Mouse (Mus musculus) adipocyte (in vitro differentiated cells): ENCODE results near the gene Agap1.

Experiments used
- DNase-seq: peaks from one replicate; pipeline ENCODE4 v3.0.0-alpha.2; 2016; ENCODE audit warnings: low spot score

Agap1 gene

DNA sequence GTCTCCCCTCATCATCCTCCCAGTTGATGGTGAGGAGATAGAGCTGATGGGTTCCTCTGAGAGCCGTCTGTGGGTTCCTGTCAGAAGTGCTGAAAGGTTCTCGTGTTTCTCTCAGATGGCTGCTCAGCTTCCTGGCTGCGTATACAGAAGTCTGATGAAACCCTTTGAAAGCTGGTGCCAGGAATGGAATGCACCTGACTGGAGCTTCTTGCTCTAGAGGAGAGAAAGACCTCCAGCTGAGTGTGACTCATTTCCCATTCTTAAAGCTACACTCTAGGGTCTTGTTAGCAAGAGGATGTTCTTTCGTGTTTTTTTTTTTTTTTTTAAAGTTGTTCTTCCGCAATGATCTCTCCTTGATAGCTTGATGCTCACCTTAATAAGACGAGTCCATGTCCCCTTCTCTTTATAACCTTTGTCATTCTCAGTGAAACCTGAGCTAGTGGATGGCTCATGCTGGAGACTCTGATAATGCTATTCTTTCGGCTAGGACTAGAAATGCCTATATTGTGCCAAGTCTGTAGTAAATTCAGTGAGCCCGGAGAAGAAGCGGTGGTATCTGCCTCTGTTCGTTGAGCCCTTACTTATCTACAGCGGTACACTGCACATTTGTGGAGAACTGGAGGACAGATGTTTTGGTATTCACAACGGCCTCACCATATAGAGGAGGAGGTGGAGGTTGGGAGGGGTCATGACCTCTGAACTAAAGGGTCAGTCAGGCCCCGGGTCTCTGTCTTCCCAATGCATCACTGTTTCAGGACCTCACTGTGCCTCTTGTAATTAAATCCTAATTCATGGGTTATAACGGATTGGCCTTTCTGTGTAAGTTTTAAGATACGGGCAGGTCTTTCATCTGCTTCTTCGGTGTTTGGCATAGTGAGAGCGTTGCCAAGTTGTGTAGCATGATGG is 2.8 kb downstream of the Agap1 start:
- no peak for DNase-seq

DNA sequence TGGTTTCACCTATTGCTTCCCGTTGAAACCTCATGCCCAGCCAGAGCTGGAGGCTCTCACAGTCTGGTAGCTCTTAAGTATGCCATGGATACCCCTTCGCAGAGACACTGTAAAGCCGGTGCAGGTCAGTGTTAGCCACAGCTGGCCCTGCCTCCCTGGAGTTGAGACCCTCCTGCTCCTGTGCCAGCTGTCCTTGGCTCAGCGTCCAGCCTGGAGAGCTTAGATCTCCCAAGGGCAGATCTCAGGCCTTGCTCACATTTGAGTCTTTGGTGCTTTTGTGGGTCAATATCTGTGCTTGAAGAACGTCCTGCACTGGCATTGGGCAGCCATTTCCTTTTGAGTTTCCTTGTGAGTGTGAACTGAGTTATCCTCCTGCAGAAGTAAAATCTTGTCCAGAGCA is 7.3 kb downstream of the Agap1 start:
- DNase-seq: no peak

- peak; percentile 34 for DNase-seq
Measured at GRCm38 (mm10) chr1:89463138-89463537, 8.5 kb downstream of the Agap1 start.

DNA sequence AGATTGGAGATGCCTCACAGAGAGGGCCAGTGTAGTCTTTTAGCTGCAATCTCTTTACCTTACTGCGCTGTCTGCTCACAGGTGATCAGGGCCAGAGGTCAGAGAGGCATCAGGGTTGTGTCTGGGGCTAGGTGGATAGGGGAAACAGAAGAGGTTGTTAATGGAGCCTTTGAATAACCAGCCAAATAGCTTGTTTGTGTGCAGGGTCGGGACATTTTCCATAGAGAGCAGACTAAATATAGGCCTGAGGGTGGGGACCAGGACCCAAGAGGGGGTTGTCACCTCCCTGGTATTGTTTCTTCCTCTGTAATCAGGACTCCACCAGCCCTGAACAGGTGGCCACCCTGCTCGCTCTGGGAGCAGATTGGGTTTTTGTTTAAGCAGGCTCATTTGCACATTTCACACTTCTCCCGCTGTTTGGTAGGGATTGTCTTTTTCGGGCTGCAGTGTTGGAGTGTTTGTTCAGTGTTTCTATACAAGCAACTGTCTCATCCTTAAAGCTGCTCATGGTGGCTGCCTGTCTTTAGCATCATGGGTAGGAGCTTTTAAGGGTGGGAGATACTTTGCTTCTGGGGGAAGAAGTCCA is 10.9 kb downstream of the Agap1 start:
- no peak for DNase-seq

GRCm38 (mm10) chr1:89467321-89468069 is 12.9 kb downstream of the Agap1 start:
- DNase-seq: no peak

- no peak for DNase-seq
Measured at GRCm38 (mm10) chr1:89468141-89468540, 13.5 kb downstream of the Agap1 start.

- no peak for DNase-seq
Measured at GRCm38 (mm10) chr1:89471430-89471829, 16.8 kb downstream of the Agap1 start.

DNA sequence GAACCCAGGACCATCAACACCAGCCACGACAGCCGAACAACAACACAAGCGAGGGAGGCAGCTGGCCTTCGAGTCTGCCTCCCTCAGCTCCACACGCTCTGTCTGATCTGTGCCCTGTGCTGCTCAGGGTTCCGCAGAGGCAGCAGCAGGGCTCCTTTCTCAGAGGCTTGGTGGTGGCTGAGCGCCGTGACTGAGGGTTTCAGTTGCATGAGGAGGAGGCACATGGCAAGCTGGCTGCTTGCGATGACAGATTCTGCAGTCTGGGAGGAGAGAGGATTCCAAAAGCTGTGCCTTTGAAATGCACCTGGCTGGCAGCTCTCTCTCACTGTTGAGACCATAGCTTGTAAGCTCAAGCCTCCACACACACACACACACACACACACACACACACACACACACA is 17.3 kb downstream of the Agap1 start:
- no peak for DNase-seq

GRCm38 (mm10) chr1:89473946-89474345 is 19.3 kb downstream of the Agap1 start:
- DNase-seq: no peak

- DNase-seq: no peak
Measured at GRCm38 (mm10) chr1:89474853-89475252, 20.2 kb downstream of the Agap1 start.

DNA sequence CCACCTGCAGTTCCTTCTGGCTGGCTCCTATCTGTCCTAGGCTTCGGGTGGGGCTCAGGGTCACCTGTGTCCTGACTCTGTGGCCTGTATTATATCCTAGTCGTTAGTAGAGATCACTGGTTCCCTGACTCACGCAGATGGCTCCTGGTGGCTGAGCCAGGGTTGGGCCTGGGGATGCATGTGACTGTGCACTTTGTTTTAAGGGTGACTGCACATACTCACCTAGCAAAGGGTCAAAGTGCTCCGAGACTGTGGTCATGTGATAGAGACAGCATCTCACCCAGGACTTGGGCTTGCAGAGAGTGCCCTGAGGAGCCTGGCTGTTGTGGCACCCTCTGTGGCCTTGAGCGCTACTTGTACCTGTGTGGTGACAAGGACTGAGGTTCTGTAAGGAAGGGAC is 22.4 kb downstream of the Agap1 start:
- DNase-seq: no peak

GRCm38 (mm10) chr1:89478571-89479460 is 24.2 kb downstream of the Agap1 start:
- DNase-seq: no peak

GRCm38 (mm10) chr1:89481154-89481553 is 26.5 kb downstream of the Agap1 start:
- no peak for DNase-seq

GRCm38 (mm10) chr1:89482812-89483211 is 28.2 kb downstream of the Agap1 start:
- no peak for DNase-seq

DNA sequence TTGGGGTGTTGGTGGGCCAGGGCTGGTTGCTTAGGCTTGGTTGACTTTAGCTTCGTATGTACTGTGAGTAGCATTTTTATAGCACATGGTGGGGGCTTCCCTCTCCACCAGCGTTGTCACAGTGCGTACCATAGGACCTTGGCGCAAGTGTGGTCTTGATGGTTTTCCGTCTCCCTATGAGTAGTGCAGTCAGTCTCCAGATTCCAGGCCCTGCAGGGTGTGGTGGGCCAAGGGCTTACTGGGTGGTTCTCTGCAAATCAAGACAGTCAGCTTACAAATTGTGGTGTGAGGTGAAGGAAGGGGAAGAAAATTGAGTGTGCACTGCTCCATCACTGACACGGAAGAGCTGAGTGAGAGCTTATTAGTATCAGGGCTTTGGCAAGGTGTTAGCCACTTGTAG is 32.3 kb downstream of the Agap1 start:
- DNase-seq: no peak

DNA sequence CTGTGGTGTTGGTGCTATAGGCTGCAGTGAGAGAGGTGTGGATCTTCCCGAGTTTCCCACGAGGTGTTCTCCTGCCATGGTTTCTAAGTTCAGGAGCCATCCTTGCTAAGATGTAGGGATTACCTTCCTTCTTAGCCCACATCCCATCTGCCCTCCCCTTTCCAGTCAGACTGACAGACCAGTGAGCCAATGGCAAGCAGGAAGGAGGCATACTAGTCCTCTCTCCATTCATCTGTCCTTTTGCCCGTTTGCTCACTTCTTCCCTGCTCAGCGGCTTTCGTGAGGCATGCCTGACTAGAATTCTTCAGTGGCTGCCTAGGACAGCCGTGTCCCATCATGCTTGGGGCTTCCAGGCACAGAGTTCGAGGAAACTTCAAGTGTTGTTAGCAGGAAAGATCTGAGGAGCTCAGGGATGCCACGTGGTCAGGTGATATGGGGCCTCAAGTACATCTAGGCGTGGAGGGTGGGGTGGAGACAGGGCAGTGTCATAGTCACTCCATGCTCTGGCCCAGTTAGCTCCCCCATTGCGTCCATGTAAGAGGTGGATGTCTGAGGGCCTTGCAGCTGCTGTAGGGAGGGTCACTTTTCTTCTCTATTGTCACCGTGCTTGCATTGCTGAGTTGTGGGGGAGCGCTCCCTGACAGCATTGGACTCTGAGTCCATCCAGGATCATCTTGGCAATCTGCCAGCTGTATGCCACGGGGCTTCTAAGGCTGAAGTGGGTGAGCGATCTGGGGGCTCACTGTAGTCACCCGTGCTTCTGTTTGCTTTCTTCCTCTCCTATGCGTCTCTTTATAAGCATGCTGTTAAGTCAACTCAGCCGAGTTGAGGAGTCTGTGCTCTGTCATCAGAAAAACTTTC is 34.7 kb downstream of the Agap1 start:
- DNase-seq: no peak

DNA sequence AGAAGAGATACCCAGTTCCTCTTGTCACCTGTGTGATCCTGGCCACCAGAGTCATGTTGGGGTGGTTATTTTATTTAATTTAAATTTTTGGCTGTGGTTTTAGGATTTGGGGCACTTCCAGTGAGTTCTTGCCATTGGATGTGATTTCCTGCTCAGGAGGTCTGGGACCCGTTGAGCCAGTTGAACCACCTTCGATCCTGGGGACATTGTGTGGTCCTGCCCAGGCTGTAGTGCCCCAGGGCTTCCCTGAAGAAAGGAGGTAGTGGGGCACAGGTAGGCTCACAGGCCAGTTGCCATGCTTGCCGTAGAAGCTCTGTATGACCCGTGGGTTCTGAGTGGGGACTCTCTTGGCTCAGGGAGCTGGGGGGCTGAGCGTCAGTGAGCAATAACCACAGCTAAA is 38.6 kb downstream of the Agap1 start:
- no peak for DNase-seq

DNA sequence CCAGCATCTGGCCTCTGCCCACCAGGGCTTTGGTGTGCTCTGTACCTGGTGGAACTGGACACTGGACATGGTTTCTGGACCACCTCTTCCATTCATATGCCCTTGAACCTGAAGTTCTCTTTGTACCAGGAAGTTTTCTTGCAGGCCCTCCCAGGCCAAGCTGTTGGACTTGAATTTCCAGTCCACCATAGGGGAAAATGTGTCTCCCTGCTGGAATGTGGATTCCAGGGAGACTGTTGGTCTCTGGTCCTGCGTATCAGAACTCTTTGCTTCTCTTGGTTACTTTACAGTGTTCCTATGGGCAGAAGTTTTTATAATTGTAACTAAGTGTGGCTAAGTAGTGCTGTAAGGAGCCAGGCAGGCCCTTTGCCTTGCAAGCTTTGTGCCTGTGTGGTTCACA is 40.2 kb downstream of the Agap1 start:
- DNase-seq: no peak

DNA sequence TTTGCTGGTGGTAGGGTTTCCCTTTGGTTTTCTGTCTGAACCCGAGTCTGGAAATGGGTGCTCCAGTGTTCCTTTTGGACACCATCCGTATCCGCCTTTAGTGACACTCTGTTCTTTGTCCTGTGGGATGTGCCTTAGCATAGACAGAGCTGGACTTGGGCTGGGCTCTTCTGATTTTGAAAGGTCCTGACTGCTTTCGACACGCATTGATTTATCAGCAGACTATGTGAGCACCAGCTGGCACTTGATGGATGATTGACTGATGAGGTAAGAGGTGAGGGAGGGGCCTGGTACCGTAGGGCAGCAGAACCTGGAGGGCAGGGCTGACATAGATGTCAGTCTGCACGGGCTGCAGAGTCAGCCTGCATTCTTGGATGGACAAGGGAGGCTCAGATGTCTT is 41.6 kb downstream of the Agap1 start:
- no peak for DNase-seq

DNA sequence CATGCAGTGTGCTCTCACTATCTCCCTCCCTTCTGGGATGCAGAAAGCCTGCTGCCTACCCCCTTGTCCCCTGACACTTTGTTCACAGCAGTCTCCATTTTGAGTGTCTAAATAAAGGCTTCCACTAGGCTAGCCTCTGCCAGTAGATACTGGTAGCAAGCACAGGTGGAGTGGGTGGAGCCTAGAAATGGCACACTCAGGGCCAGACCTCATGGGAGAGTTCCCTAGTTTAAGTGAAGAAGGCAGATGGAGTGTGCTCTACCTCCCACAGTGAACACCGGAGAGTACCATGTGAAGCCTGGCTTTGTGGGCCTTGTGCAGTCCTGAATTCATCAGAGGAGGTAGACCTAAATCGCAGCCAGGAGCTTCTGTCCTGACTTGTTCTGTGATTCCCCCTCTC is 46.3 kb downstream of the Agap1 start:
- no peak for DNase-seq

DNA sequence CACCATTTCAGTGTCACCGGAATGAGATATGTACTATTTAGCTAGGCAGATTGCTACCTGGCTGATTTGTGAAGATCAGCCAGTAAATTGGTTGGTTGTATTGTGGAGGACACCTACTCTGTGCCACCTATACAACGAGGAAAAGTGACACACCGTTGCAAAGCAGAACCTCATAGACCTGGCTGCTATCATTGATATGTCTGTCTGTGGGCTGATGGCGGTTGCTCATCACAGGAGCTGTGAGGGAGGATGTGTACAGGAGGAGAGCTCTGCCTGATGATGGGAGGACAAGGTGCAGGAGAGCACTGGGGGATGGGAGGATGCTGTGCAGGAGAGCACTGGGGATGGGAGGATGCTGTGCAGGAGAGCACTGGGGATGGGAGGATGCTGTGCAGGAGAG is 46.7 kb downstream of the Agap1 start:
- DNase-seq: no peak
